ENCODE assay signal across 14 mouse cellular contexts in the genomic region with DNA sequence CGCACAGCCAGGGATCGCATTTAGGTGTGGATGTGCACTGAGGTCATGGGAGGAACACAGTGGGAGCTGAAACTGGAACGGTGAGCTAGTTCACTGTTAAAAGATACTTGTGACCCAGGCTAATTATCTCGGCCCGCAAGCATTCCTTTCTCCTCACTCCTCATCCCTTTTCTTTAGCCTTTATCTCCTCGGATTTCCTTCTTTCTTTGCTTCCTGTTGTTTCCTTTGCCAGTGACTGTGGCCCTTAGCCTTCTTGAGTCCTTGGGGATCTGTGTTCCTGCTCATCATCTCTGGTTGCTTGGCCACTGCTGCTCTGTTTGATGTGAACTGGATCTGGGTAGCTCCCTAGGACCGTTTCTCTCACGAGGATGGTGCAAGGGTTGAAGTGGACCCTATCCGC.
"Had no signal": no experiment of that assay in that cellular context is flagged by ENCODE, and none has a peak within 500 bp of the region (broad histone marks: within the 10 kb centered on the region; RNA-seq: fewer than 3 reads in every experiment).

No protein-coding gene starts in this region.

- H3K4me3 ChIP-seq: limb, embryonic 12.5 days; limb, embryonic 15.5 days had no signal

- H3K27ac ChIP-seq: kidney, postnatal 0 days; limb, embryonic 12.5 days; limb, embryonic 15.5 days; liver, embryonic 14.5 days; macrophage had no signal

- ATAC-seq: liver, postnatal 0 days; lung, postnatal 0 days had no signal

- H3K9me3 ChIP-seq: limb, embryonic 12.5 days; limb, embryonic 15.5 days had no signal

- H3K4me2 ChIP-seq: limb, embryonic 12.5 days; limb, embryonic 15.5 days; liver, embryonic 11.5 days; lung, embryonic 14.5 days; midbrain, embryonic 11.5 days had no signal

- H3K9ac ChIP-seq: limb, embryonic 12.5 days; limb, embryonic 15.5 days; liver, embryonic 14.5 days; liver, postnatal 0 days; lung, embryonic 14.5 days had no signal

- H3K4me1 ChIP-seq: limb, embryonic 12.5 days; limb, embryonic 15.5 days had no signal

- H3K27me3 ChIP-seq: limb, embryonic 12.5 days; limb, embryonic 15.5 days had no signal

- DNase-seq: kidney, postnatal 25 days; left cerebral cortex, postnatal 4 days; liver, postnatal 0 days; lung, embryonic 14.5 days; midbrain, embryonic 14.5 days; thymus, postnatal 25 days had no signal

- H3K36me3 ChIP-seq: limb, embryonic 12.5 days; limb, embryonic 15.5 days had no signal
